Mouse (Mus musculus) heart, embryonic 11.5 days (tissue): ENCODE results near the gene Rtn4. TPM values are rescaled to one million over a fixed set of nuclear protein-coding genes. Genes with fewer than 3 reads are reported as not detected.

Experiments used
- ATAC-seq: fragments of 200-750 bp; cut with Nextera tagmentation; replicated peaks from 2 replicates; pipeline ENCODE4 v1.8.0; 2017; ENCODE audit warnings: moderate library complexity; ENCODE audit not compliant: insufficient number of reproducible peaks, low FRiP score, low TSS enrichment
- H3K27ac ChIP-seq: fragments of 300-500 bp; sonication (generic); 2 replicates; pipeline ENCODE4 v1.5.1; 2014; ENCODE audit warnings: mild to moderate bottlenecking, low read depth, low read length
- H3K27me3 ChIP-seq: fragments of 300-500 bp; sonication (generic); 2 replicates; pipeline ENCODE4 v1.6.1; 2014; ENCODE audit warnings: mild to moderate bottlenecking, low read length, mixed read lengths; ENCODE audit not compliant: control insufficient read depth, insufficient read depth
- H3K36me3 ChIP-seq: fragments of 300-500 bp; sonication (generic); 2 replicates; pipeline ENCODE4 v1.6.1; 2014; ENCODE audit warnings: mild to moderate bottlenecking, low read length, moderate library complexity, mixed read lengths; ENCODE audit not compliant: control insufficient read depth, insufficient read depth
- H3K4me1 ChIP-seq: fragments of 300-500 bp; sonication (generic); 2 replicates; pipeline ENCODE4 v1.6.1; 2014; ENCODE audit warnings: low read length; ENCODE audit not compliant: control insufficient read depth, insufficient read depth
- H3K4me2 ChIP-seq: fragments of 300-500 bp; sonication (generic); 2 replicates; pipeline ENCODE4 v1.6.1; 2014; ENCODE audit warnings: mild to moderate bottlenecking, moderate library complexity
- H3K4me3 ChIP-seq: fragments of 300-500 bp; sonication (generic); 2 replicates; pipeline ENCODE4 v1.5.1; 2014; ENCODE audit warnings: low read depth, low read length
- H3K9ac ChIP-seq: fragments of 300-500 bp; sonication (generic); 2 replicates; pipeline ENCODE4 v1.6.1; 2014; ENCODE audit warnings: mild to moderate bottlenecking, low read depth, low read length, moderate library complexity
- H3K9me3 ChIP-seq: fragments of 300-500 bp; sonication (generic); replicated peaks from 2 replicates; pipeline ENCODE4 v1.6.1; 2016; ENCODE audit warnings: low read length; ENCODE audit not compliant: control insufficient read depth
- WGBS: fragments of 180-500 bp; shearing (Covaris S2); extraction: QIAGEN DNeasy Blood & Tissue Kit; methylation state at CpG from one replicate; pipeline ENCODE4 v1.1.7; 2014; ENCODE audit not compliant: insufficient replicate concordance; 5-methylcytosine and 5-hydroxymethylcytosine counted together
- polyA plus RNA-seq: library from polyadenylated mRNA; unstranded; fragments of >200 nt; fragmentation: Nextera tagmentation; extraction: Ambion mirVana; gene quantifications from 2 replicates; pipeline ENCODE4 v1.2.1, GENCODE M21; 2014

Gene Rtn4
- polyA plus RNA-seq, 1 experiment from 2014 or later = 48.5 TPM

GRCm38 (mm10) chr11:29774760-29775159, 82.0 kb downstream of the Rtn4 start:
- H3K4me1 ChIP-seq = peaks cover 19% of the 10 kb centered on the region
- no peak overlapping the region for H3K9ac ChIP-seq
- ATAC-seq = no peak
- no peak overlapping the region for H3K4me3 ChIP-seq
- H3K4me2 ChIP-seq = no peak overlapping the region
- H3K27ac ChIP-seq = no peak overlapping the region
- H3K9me3 ChIP-seq = no peaks in the 10 kb centered on the region
- H3K27me3 ChIP-seq = no peaks in the 10 kb centered on the region
- no peaks in the 10 kb centered on the region for H3K36me3 ChIP-seq
- 62% methylated on average over 2 of the region's 2 CpGs for WGBS

- Histone ChIP-seq H3K9me3 (no peaks in the 10 kb centered on the region), H3K4me3 (no peak overlapping the region), H3K4me1 (peaks cover 7% of the 10 kb centered on the region), H3K4me2 (no peak overlapping the region), H3K9ac (no peak overlapping the region), H3K27me3 (no peaks in the 10 kb centered on the region), H3K36me3 (no peaks in the 10 kb centered on the region), H3K27ac (peak overlapping the region; percentile 71)
- peak; percentile 63; the same call in 1 of the 2 replicates for ATAC-seq
Measured at GRCm38 (mm10) chr11:29777964-29778363, 85.2 kb downstream of the Rtn4 start.

- H3K9ac ChIP-seq = no peak overlapping the region
- WGBS = 70% methylated on average over 3 of the region's 3 CpGs
- H3K4me3 ChIP-seq = no peak overlapping the region
- H3K27ac ChIP-seq = peak overlapping the region; percentile 71; the same call in 1 of the 2 replicates
- no peaks in the 10 kb centered on the region for H3K27me3 ChIP-seq
- H3K4me2 ChIP-seq = no peak overlapping the region
- no peaks in the 10 kb centered on the region for H3K36me3 ChIP-seq
- H3K9me3 ChIP-seq = no peaks in the 10 kb centered on the region
- H3K4me1 ChIP-seq = peaks cover 7% of the 10 kb centered on the region
- ATAC-seq = no peak
Measured at GRCm38 (mm10) chr11:29778936-29779335, 86.2 kb downstream of the Rtn4 start.

- Histone ChIP-seq H3K4me3 (no peak overlapping the region), H3K27me3 (no peaks in the 10 kb centered on the region), H3K4me1 (peaks cover 3% of the 10 kb centered on the region), H3K36me3 (no peaks in the 10 kb centered on the region), H3K27ac (no peak overlapping the region), H3K9me3 (no peaks in the 10 kb centered on the region), H3K4me2 (no peak overlapping the region), H3K9ac (no peak overlapping the region)
- WGBS = 57% methylated on average over 2 of the region's 2 CpGs
- no peak for ATAC-seq
Measured at GRCm38 (mm10) chr11:29779409-29780026, 86.8 kb downstream of the Rtn4 start.

GRCm38 (mm10) chr11:29786583-29787219, 94.0 kb downstream of the Rtn4 start:
- Histone ChIP-seq H3K27ac (no peak overlapping the region), H3K9ac (no peak overlapping the region), H3K36me3 (no peaks in the 10 kb centered on the region), H3K9me3 (no peaks in the 10 kb centered on the region), H3K4me2 (no peak overlapping the region), H3K27me3 (no peaks in the 10 kb centered on the region), H3K4me3 (no peak overlapping the region), H3K4me1 (no peaks in the 10 kb centered on the region)
- WGBS = 73% methylated on average over 6 of the region's 6 CpGs
- no peak for ATAC-seq

GRCm38 (mm10) chr11:29787473-29787872, 94.7 kb downstream of the Rtn4 start:
- Histone ChIP-seq H3K9ac (no peak overlapping the region), H3K4me2 (no peak overlapping the region), H3K36me3 (no peaks in the 10 kb centered on the region), H3K9me3 (no peaks in the 10 kb centered on the region), H3K27me3 (no peaks in the 10 kb centered on the region), H3K27ac (no peak overlapping the region), H3K4me1 (no peaks in the 10 kb centered on the region), H3K4me3 (no peak overlapping the region)
- WGBS = 14% methylated on average over 5 of the region's 5 CpGs
- no peak for ATAC-seq

- no peak overlapping the region for H3K27ac ChIP-seq
- H3K4me1 ChIP-seq = no peaks in the 10 kb centered on the region
- no peaks in the 10 kb centered on the region for H3K36me3 ChIP-seq
- WGBS = 52% methylated on average over 1 of the region's 1 CpGs
- H3K9ac ChIP-seq = no peak overlapping the region
- ATAC-seq = no peak
- H3K9me3 ChIP-seq = no peaks in the 10 kb centered on the region
- H3K27me3 ChIP-seq = no peaks in the 10 kb centered on the region
- no peak overlapping the region for H3K4me2 ChIP-seq
- no peak overlapping the region for H3K4me3 ChIP-seq
Measured at GRCm38 (mm10) chr11:29788499-29788898, 95.8 kb downstream of the Rtn4 start.

GRCm38 (mm10) chr11:29788921-29789638, 96.3 kb downstream of the Rtn4 start:
- H3K36me3 ChIP-seq = no peaks in the 10 kb centered on the region
- peaks cover under 1% of the 10 kb centered on the region; the same call in 1 of the 2 replicates for H3K4me1 ChIP-seq
- no peak overlapping the region for H3K9ac ChIP-seq
- no peak overlapping the region for H3K4me3 ChIP-seq
- ATAC-seq = no peak
- no peaks in the 10 kb centered on the region for H3K9me3 ChIP-seq
- no peak overlapping the region for H3K27ac ChIP-seq
- no peak overlapping the region for H3K4me2 ChIP-seq
- H3K27me3 ChIP-seq = no peaks in the 10 kb centered on the region
- 76% methylated on average over 6 of the region's 6 CpGs for WGBS
